Mouse (Mus musculus) olfactory bulb, adult 2 months (tissue): ENCODE measurements around the gene Vldlr. TPM values are rescaled to one million over a fixed set of nuclear protein-coding genes. Genes with fewer than 3 reads are reported as not detected.

Experiments
- H3K27ac ChIP-seq: fragments of 200-500 bp; 2 replicates; pipeline ENCODE4 v1.5.1; 2012; ENCODE audit warnings: low read depth, low read length; ENCODE audit not compliant: insufficient read depth
- H3K4me1 ChIP-seq: fragments of 200-500 bp; 2 replicates; pipeline ENCODE4 v1.6.1; 2012; ENCODE audit warnings: low read length; ENCODE audit not compliant: control insufficient read depth, insufficient read depth
- H3K4me3 ChIP-seq: fragments of 200-500 bp; 2 replicates; pipeline ENCODE4 v1.5.1; 2012; ENCODE audit warnings: mild to moderate bottlenecking, low read depth, low read length, moderate library complexity; ENCODE audit not compliant: insufficient read depth
- CTCF ChIP-seq: fragments of 200-500 bp; IDR thresholded peaks from 2 replicates; pipeline ENCODE4 v1.5.1; 2012; ENCODE audit warnings: low read depth, mild to moderate bottlenecking, low read length, moderate library complexity; ENCODE audit not compliant: insufficient read depth
- POLR2A ChIP-seq: fragments of 200-500 bp; IDR thresholded peaks from 2 replicates; pipeline ENCODE4 v1.6.1; 2012; ENCODE audit warnings: mild to moderate bottlenecking, low read depth, low read length, moderate library complexity; ENCODE audit not compliant: insufficient read depth
- WGBS: fragments of 180-500 bp; shearing (Covaris S2); methylation state at CpG from one replicate; pipeline ENCODE4 v1.1.7; 2018; 5-methylcytosine and 5-hydroxymethylcytosine counted together
- polyA plus RNA-seq: library from polyadenylated mRNA; stranded (reverse); fragments of >200 nt; gene quantifications from 2 replicates; pipeline ENCODE4 v1.2.4, GENCODE M21; 2012; ENCODE audit warnings: low replicate concordance; ENCODE audit not compliant: missing spikeins, insufficient read depth, insufficient read length

The Vldlr gene
- not detected in 2 replicates for polyA plus RNA-seq

- 1% methylated on average over 11 of the region's 11 CpGs for WGBS
- H3K4me1 ChIP-seq, result peaks cover 7% of the 10 kb centered on the region
- no peak for TF ChIP-seq CTCF
- TF ChIP-seq POLR2A, result no peak
- peak within 1 kb of the TSS; percentile 87 for H3K27ac ChIP-seq
- peak within 1 kb of the TSS; percentile 90 for H3K4me3 ChIP-seq
Observed at GRCm38 (mm10) chr19:27216318-27216717, at the start of gene Vldlr. Vldlr (plus strand) TSS chr19:27216484.

DNA sequence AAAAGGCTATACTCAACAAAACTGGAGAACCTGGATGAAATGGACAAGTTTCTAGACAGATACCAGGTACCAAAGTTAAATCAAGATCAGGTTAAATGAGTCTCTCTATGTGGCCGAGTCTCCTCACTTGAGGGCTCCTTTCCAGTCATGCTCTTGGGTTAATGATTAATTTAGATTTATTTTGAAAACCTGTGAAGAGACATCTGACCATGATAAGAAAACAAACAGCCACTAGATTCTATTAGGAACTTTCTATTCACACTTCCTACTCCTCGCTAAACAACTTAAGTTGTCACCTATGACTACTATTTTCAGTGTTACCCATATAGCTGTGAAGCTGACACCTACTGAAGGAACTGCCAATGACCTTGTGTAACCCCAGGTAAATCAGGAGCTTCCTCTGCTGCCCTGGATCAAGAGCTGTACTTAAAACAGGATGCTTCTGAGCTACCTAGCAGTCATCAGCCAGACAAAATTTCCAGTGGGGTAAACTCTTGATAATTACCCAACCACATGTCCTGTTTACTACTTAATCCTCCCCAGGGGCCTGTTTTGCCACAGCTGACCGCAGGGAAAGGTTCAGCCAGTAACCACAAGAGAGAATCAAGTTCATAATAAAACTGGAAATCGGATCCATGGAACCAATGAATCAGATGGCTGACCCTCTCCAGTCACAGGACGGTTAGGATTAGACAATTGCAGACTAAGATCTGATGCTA, 48.5 kb upstream of the Vldlr start:
- TF ChIP-seq CTCF (no peak), POLR2A (no peak)
- 88% methylated on average over 5 of the region's 5 CpGs for WGBS
- Histone ChIP-seq H3K4me1 (no peaks in the 10 kb centered on the region), H3K4me3 (no peak overlapping the region), H3K27ac (no peak overlapping the region)

- Histone ChIP-seq H3K4me3 (no peak overlapping the region), H3K27ac (no peak overlapping the region), H3K4me1 (no peaks in the 10 kb centered on the region)
- 77% methylated on average over 2 of the region's 2 CpGs for WGBS
- no peak for TF ChIP-seq POLR2A
- TF ChIP-seq CTCF, result no peak
Observed at GRCm38 (mm10) chr19:27173836-27174235, 42.4 kb upstream of the Vldlr start.

DNA sequence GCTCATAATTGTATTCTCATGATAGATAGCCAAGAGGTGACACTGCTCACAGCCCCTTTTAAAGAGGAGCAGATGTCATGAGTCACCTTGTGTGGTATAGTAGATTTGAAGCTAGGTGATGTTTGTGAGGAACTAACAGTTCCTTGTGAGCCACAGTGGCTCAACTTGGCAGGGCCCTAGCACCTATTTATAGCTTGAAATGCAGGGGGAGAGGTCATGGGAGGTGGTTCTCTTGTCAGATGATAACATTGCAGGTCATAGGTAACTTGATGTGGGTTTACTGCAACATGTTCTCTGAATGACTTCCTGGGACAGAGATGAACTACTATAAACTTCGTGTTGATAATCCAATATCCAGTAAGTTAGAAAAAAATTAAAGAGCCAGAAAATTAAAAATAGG, 40.7 kb upstream of the Vldlr start:
- WGBS, result 98% methylated on average over 1 of the region's 1 CpGs
- TF ChIP-seq POLR2A (no peak), CTCF (no peak)
- Histone ChIP-seq H3K4me3 (no peak overlapping the region), H3K4me1 (no peaks in the 10 kb centered on the region), H3K27ac (no peak overlapping the region)

DNA sequence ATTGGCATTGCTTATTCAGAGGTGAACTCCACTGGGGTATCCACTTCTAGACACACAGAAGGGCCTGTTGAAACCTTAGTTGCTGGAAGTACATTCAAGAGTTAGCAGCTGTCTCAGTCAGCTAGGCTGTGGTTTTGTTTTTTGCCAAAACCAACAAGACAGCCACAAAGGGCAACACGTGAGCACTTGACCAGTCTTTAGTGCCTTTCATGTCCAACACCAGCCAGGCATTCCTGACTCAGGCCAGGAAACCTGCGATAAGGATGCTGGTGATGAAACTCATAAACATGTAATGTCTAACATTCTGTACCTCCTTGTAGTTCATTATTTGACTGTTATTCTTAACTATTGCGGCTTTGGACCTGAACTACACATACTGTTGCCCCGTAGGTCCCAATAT, 39.7 kb upstream of the Vldlr start:
- no peak overlapping the region for H3K4me3 ChIP-seq
- H3K27ac ChIP-seq, result no peak overlapping the region
- TF ChIP-seq CTCF (no peak), POLR2A (no peak)
- 81% methylated on average over 4 of the region's 4 CpGs for WGBS
- no peaks in the 10 kb centered on the region for H3K4me1 ChIP-seq

GRCm38 (mm10) chr19:27178195-27178807, 38.0 kb upstream of the Vldlr start:
- WGBS, result 70% methylated on average over 5 of the region's 5 CpGs
- no peak overlapping the region for H3K4me3 ChIP-seq
- TF ChIP-seq CTCF (no peak), POLR2A (no peak)
- H3K27ac ChIP-seq, result no peak overlapping the region
- H3K4me1 ChIP-seq, result no peaks in the 10 kb centered on the region

DNA sequence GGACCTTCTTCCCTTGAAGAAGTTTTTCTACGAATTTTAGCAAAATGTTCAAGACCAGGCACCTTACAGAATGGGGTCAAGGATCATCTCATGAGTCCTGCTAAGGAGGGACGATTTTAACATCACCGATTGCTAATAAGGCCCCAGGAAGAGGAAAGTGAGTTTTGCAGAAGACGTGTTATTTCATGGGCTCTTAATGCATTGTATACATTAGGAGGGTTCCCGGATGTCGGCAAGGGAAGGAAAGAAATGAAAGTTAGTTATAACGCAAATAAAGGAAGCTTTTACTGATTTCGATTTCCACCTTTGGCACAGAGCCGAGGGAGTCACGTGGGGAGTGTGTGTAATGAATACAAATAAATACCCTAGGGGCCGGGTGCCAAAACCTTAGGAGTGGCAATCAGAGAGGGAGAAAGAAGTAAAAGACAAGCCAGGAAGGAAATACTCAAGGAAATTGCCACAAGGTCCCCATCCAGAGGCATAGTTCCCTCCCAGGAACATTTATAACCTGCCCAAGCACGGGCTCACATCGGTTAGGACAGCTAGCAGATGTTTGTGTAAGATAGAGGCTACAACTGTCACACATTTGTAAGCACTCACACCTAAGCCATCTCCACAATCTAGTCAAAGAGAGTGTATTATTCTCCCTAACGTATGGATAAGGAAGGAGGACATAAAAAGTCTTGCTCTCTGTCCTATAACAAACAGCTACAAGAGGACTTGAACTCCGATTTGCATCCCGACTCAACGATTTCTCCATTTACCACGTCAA, 35.7 kb upstream of the Vldlr start:
- WGBS, result 57% methylated on average over 18 of the region's 18 CpGs

DNA sequence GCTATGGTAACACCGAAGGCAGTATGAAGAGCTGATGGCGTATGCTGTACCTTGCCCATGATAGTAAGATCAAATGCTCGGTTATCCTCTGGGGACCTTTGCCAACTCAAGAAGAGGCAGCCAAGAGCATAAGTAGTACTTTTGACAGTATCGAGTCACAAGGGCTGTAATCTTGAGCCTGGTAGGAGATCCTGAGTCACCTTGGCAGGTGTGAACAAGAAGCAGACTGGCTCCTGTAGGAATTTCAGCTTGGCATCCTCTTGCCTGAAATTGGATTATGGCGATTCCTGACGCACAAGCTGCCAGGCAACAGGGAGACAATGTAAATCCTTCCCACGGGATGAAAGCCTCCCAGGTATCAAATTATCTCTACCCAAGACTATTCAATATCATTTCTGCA, 32.8 kb upstream of the Vldlr start:
- H3K4me1 ChIP-seq, result no peaks in the 10 kb centered on the region
- WGBS, result 95% methylated on average over 7 of the region's 7 CpGs
- H3K27ac ChIP-seq, result no peak overlapping the region
- TF ChIP-seq CTCF (no peak), POLR2A (no peak)
- H3K4me3 ChIP-seq, result no peak overlapping the region

More for the DNA sequence above, 35.7 kb upstream of the Vldlr start:
- Histone ChIP-seq H3K4me3 (no peak overlapping the region), H3K4me1 (no peaks in the 10 kb centered on the region), H3K27ac (no peak overlapping the region)
- TF ChIP-seq POLR2A (no peak), CTCF (no peak)
